Mouse (Mus musculus): ENCODE measurements around the gene Slc4a10.

Slc4a10 gene

DNA sequence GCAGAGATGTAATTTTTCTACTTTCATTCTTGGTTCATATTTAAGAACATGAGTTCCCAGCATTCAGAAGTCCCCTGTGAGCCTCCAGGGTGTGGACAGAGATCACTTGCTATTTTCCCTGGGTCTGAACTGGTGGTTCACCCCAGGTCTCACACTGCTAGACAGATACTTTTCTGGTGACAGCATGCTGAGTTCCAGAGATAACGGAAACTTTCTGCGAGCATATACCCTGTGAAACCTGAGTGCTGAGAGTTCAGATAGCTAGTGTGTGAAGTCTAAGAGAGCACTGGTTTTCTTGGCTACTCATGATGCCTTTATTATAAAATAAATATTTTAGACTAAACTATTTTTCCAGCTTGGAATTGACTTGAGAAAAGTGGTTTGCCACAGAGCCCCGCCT is 232.5 kb downstream of the Slc4a10 start:
- no peak for DNase-seq (ENCODE audit: low spot score in 2 of 2)

- no peak for DNase-seq (ENCODE audit: low spot score in 2 of 2)
Observed at GRCm38 (mm10) chr2:62279777-62280176, 233.5 kb downstream of the Slc4a10 start.

- DNase-seq (ENCODE audit: low spot score in 2 of 2), result no peak
Observed at GRCm38 (mm10) chr2:62285026-62285425, 238.8 kb downstream of the Slc4a10 start.

DNA sequence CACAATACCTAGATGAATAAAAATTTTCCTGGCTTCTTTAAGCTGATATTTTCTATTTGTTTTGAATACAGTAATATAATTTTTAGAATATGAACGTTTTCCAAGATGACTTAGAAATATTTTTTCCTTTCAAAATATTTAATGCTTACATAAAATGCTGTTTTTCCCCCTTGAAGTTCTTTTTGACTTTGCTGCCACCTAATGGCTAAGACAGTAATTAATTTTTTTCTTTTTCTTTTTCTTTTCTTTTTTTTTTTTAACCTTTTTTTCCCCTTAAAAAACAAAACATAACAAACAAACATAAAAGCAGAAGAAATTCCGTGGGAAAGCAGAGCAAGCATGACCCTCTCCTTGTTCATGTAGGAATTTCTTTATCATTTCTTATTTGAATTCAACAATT is 239.6 kb downstream of the Slc4a10 start:
- no peak for DNase-seq (ENCODE audit: low spot score in 2 of 2)

GRCm38 (mm10) chr2:62287532-62287931 is 241.3 kb downstream of the Slc4a10 start:
- no peak for DNase-seq (ENCODE audit: low spot score in 2 of 2)

GRCm38 (mm10) chr2:62293846-62294245 is 247.6 kb downstream of the Slc4a10 start:
- DNase-seq (ENCODE audit: low spot score in 2 of 2), result no peak

DNA sequence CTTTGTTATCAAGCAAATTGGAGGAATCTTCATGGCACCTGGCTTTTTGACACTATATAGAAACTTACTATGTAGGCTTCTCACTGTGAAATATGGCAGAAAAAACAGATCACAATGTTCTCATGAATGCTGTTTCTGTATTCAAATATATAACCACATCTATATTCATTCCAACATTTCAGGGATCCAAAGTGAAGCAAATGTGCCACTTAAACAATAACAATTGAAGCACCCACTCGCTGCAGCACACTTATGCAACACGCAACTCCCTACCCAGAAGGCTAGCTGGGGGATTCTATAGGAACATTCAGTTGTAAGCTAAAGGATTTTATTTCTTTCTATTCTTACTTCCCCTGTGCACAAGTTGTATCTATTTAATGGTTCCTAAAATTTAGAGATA is 255.5 kb downstream of the Slc4a10 start:
- no peak for DNase-seq (ENCODE audit: low spot score in 2 of 2)

DNA sequence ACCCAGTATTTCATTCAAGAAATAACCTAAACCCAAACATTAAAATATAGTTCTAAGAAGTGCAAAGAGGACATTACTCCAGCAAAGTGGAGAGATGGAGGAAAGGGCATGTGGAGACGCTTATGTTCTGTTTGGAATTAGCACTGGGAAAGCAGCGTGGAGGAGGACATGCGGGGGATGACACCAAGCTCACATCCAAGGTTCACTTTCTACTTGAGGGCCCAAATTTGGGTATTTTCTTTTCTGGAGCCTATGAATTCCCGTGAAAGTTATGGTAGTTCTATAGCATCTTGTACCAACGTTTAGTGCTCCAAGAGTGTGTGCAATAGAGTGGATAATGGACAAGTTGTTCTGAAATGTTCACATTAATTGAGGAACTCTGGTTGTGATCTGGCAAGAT is 260.7 kb downstream of the Slc4a10 start:
- DNase-seq (ENCODE audit: low spot score in 2 of 2), result no peak

DNA sequence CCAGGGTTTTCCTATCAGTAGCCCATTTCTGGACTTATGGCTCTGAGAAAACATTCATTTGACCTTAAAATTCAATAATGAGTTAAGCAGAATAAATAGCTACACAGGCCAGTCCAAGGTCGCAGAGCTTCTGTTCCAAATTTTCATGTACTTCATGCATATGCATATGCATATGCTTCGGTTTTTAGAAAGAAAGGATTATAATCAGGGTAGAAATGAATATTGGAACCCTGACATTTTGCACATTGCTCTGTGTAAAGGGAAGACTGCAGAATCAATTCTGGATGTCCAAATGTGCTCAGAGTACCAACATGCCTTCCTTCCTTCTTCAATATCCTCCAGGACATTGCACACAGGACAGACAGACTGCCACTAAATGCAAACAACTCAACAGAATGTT is 261.2 kb downstream of the Slc4a10 start:
- no peak for DNase-seq (ENCODE audit: low spot score in 2 of 2)

GRCm38 (mm10) chr2:62316930-62317329 is 270.7 kb downstream of the Slc4a10 start:
- DNase-seq (ENCODE audit: low spot score in 2 of 2), result no peak

- no peak for DNase-seq (ENCODE audit: low spot score in 2 of 2)
Observed at GRCm38 (mm10) chr2:62319489-62319888, 273.2 kb downstream of the Slc4a10 start.

GRCm38 (mm10) chr2:62323078-62323637 is 276.9 kb downstream of the Slc4a10 start:
- DNase-seq (ENCODE audit: low spot score in 2 of 2), result no peak

DNA sequence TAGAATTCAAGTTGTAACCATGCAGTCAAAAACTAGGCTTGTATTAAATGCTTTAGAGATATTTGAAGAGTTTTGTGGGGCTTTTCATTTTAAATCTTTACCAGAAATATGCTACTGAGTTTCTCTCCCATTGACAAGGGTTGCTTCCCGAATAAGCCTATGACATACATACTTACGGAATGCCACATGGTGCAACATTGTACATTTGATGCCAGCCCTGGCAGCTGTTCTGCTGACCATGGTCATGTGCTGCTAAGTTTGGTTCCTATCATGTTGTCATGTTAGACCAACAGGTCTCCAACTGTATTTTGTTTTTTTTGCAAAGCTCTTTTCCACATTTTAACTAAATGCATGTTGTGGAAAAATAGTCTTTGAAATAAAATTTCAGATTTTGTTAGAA is 279.1 kb downstream of the Slc4a10 start:
- DNase-seq (ENCODE audit: low spot score in 2 of 2), result no peak

- DNase-seq (ENCODE audit: low spot score in 2 of 2), result no peak
Observed at GRCm38 (mm10) chr2:62331913-62332312, 285.7 kb downstream of the Slc4a10 start.

DNA sequence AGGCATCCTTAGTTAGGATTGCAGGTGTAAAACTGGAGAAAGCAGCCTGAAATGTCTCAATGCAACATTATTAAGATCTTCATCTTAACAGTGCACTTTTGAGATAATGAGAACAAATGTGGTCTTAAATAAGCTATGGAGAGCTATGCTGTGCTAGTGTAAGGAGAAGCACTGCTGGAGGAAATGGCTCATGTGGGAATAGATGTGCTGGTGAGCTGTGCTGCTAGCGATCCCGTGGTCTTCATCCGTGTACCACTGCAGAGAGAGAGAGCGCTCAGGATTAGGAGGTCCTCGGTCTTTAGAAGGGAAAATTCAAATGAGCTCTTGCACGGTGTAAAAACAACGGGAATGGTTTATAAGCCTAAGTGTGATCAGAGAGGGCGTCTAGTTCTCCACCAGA is 286.2 kb downstream of the Slc4a10 start:
- no peak for DNase-seq (ENCODE audit: low spot score in 2 of 2)

- DNase-seq (ENCODE audit: low spot score in 2 of 2), result no peak
Observed at GRCm38 (mm10) chr2:62334397-62335243, 288.4 kb downstream of the Slc4a10 start.

- DNase-seq (ENCODE audit: low spot score in 2 of 2), result no peak
Observed at GRCm38 (mm10) chr2:62337086-62337485, 290.8 kb downstream of the Slc4a10 start.

DNA sequence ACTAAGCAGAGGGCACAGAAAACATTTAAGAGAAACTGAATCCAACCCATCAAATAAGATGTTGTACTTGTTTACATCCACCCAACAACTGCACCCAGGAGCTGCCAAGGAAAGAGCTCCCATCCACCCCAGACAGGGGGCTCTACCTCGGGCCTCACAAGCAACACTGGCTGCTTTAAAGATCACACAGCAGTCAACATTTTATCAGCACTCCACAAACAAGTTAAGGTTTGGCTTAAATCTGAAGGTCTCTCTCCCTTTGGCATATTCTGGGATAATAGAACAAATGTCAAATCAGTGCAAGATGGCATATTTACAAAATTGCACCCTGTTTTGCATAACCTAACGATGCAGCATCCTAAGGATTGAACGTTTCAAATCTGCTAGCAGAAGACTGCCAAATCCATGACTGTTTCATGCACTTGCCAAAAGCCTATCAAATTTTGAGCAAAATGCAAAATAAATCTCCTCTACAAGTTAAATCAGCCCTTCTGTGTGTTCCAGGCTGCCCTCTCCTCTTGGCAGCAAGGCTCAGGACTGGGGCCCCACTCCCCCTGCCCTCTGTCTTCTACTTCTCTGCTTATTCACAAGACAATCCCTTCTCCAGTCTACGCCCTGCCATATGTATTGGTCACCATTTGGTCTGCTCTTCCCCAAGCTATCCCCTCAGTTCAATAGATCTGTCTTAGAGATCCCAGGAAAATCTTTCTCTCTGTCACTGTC is 293.1 kb downstream of the Slc4a10 start:
- no peak for DNase-seq (ENCODE audit: low spot score in 2 of 2)

GRCm38 (mm10) chr2:62341061-62341733 is 294.9 kb downstream of the Slc4a10 start:
- DNase-seq (ENCODE audit: low spot score in 2 of 2), result no peak

DNA sequence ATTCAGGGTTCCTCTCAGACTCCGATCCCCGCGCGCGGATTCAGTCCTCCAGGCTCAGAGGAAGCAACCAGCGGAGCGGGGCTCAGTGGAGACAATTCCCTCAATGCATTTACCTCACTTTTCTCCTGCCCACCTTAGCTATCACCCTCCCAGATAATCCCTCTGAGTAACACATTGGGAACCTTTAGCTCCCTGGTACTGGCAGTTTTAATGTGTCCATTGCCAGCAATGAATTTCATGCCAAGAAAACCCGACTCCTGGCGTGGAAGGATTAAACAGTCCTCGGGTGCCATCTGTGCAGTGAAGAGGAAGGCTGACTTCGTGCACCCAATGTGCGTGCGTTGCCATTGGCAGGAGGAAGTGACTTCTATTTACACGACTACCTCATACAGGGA is 295.5 kb downstream of the Slc4a10 start:
- DNase-seq (ENCODE audit: low spot score in 2 of 2), result no peak

GRCm38 (mm10) chr2:62344367-62344766 is 298.1 kb downstream of the Slc4a10 start:
- DNase-seq (ENCODE audit: low spot score in 2 of 2), result no peak

DNA sequence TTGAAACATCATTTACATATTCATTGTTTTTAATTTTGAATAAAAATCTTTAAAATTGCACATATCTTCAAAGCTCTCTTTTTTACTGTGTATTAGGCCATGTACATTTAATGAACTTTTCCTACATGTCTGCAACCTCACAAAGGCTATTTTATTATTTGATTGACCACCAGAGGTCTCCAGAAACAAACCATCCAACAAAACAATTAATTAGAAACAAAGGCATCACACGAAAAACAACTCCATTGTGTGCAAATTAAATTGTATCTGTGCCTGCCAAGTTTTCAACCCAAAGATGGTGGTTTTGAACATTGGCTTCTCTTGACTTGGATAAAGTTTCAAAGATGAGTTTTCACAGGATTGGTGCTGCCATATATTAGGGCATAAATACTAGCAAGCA is 300.5 kb downstream of the Slc4a10 start:
- no peak for DNase-seq (ENCODE audit: low spot score in 2 of 2)
